Mouse (Mus musculus): ENCODE measurements around the gene Myadml2.

The Myadml2 gene

GRCm38 (mm10) chr11:120630401-120630871 lies 17.5 kb downstream of the Myadml2 start:
- DNase-seq (ENCODE audit: low spot score in 2 of 2) = peak in 1 of 2 experiments; percentile 46

GRCm38 (mm10) chr11:120629911-120630310 lies 18.0 kb downstream of the Myadml2 start:
- peak; percentile 70 to 73 for DNase-seq (ENCODE audit: low spot score in 2 of 2)

GRCm38 (mm10) chr11:120629341-120629730 lies 18.6 kb downstream of the Myadml2 start:
- peak; percentile 60 to 68 for DNase-seq (ENCODE audit: low spot score in 2 of 2)

GRCm38 (mm10) chr11:120628601-120629340 lies 19.2 kb downstream of the Myadml2 start:
- no peak for DNase-seq (ENCODE audit: low spot score in 2 of 2)

GRCm38 (mm10) chr11:120627468-120628300 lies 20.3 kb downstream of the Myadml2 start:
- peak in 1 of 2 experiments; percentile 50 for DNase-seq (ENCODE audit: low spot score in 2 of 2)

GRCm38 (mm10) chr11:120626785-120627467 lies 21.0 kb downstream of the Myadml2 start:
- DNase-seq (ENCODE audit: low spot score in 2 of 2) = no peak

- DNase-seq (ENCODE audit: low spot score in 2 of 2) = no peak
These were observed 22.7 kb downstream of the Myadml2 start, which contains the start of gene Sirt7 for GRCm38 (mm10) chr11:120625152-120625775. Gene Sirt7 (minus strand): TSS chr11:120625240.

GRCm38 (mm10) chr11:120624680-120625111 lies 23.3 kb downstream of the Myadml2 start:
- peak; percentile 74 to 78 for DNase-seq (ENCODE audit: low spot score in 2 of 2)

GRCm38 (mm10) chr11:120623961-120624679 lies 23.8 kb downstream of the Myadml2 start:
- DNase-seq (ENCODE audit: low spot score in 2 of 2) = peak; percentile 71 to 77

GRCm38 (mm10) chr11:120622805-120623204 lies 25.2 kb downstream of the Myadml2 start:
- no peak for DNase-seq (ENCODE audit: low spot score in 2 of 2)

GRCm38 (mm10) chr11:120620195-120620594 lies 27.8 kb downstream of the Myadml2 start:
- no peak for DNase-seq (ENCODE audit: low spot score in 2 of 2)

GRCm38 (mm10) chr11:120618619-120619535 lies 29.1 kb downstream of the Myadml2 start:
- no peak for DNase-seq (ENCODE audit: low spot score in 2 of 2)

- peak; percentile 91 to 94 for DNase-seq (ENCODE audit: low spot score in 2 of 2)
These were observed 30.3 kb downstream of the Myadml2 start, which contains the start of gene Pcyt2 for GRCm38 (mm10) chr11:120617519-120618112. Gene Pcyt2 (minus strand): TSS chr11:120617936.

- DNase-seq (ENCODE audit: low spot score in 2 of 2) = no peak
These were observed 31.2 kb downstream of the Myadml2 start for GRCm38 (mm10) chr11:120616617-120617294.

GRCm38 (mm10) chr11:120615606-120616203 lies 32.3 kb downstream of the Myadml2 start:
- DNase-seq (ENCODE audit: low spot score in 2 of 2) = no peak

- no peak for DNase-seq (ENCODE audit: low spot score in 2 of 2)
These were observed 32.8 kb downstream of the Myadml2 start for GRCm38 (mm10) chr11:120615167-120615566.

GRCm38 (mm10) chr11:120613976-120614375 lies 34.0 kb downstream of the Myadml2 start:
- DNase-seq (ENCODE audit: low spot score in 2 of 2) = no peak

- DNase-seq (ENCODE audit: low spot score in 2 of 2) = no peak
These were observed 34.4 kb downstream of the Myadml2 start for GRCm38 (mm10) chr11:120613481-120613972.
